Mouse (Mus musculus) testis, adult 2 months (tissue): ENCODE measurements around the gene Gm20388. TPM values are rescaled to one million over a fixed set of nuclear protein-coding genes. Genes with fewer than 3 reads are reported as not detected.

Experiments
- H3K27ac ChIP-seq: fragments of 200-500 bp; 2 replicates; pipeline ENCODE4 v1.5.1; 2012; ENCODE audit warnings: low read depth, low read length; ENCODE audit not compliant: control insufficient read depth, insufficient read depth
- H3K27me3 ChIP-seq: fragments of 200-500 bp; 2 replicates; pipeline ENCODE4 v1.6.1; 2012; ENCODE audit warnings: mild to moderate bottlenecking, low read length, moderate library complexity; ENCODE audit not compliant: control insufficient read depth, insufficient read depth
- H3K36me3 ChIP-seq: fragments of 200-500 bp; 2 replicates; pipeline ENCODE4 v1.6.1; 2012; ENCODE audit warnings: mild to moderate bottlenecking, low read length; ENCODE audit not compliant: control insufficient read depth, insufficient read depth
- H3K4me1 ChIP-seq: fragments of 200-500 bp; 2 replicates; pipeline ENCODE4 v1.6.1; 2012; ENCODE audit warnings: low read length; ENCODE audit not compliant: control insufficient read depth, insufficient read depth
- H3K4me3 ChIP-seq: fragments of 200-500 bp; 2 replicates; pipeline ENCODE4 v1.5.1; 2012; ENCODE audit warnings: low read depth, mild to moderate bottlenecking, low read length, moderate library complexity, mixed read lengths; ENCODE audit not compliant: control insufficient read depth
- CTCF ChIP-seq: fragments of 200-500 bp; IDR thresholded peaks from 2 replicates; pipeline ENCODE4 v1.5.1; 2012; ENCODE audit warnings: low read depth, mild to moderate bottlenecking, inconsistent platforms, low read length, moderate library complexity; ENCODE audit not compliant: control insufficient read depth, insufficient read depth, insufficient replicate concordance
- POLR2A ChIP-seq: fragments of 200-500 bp; IDR thresholded peaks from 2 replicates; pipeline ENCODE4 v1.6.1; 2012; ENCODE audit warnings: low read depth, mild to moderate bottlenecking, inconsistent platforms, low read length, moderate library complexity; ENCODE audit not compliant: control insufficient read depth
- polyA plus RNA-seq: library from polyadenylated mRNA; depleted of rRNA; stranded (reverse); fragments of >200 nt; gene quantifications from 2 replicates; pipeline ENCODE4 v1.2.3, GENCODE M21; 2012

Gene Gm20388
- polyA plus RNA-seq, 1 experiment: 5.6 TPM

- Histone ChIP-seq H3K27me3 (no peaks in the 10 kb centered on the region), H3K4me1 (no peaks in the 10 kb centered on the region; the same call in 1 of the 2 replicates), H3K27ac (no peak overlapping the region), H3K36me3 (no peaks in the 10 kb centered on the region), H3K4me3 (no peak overlapping the region)
- TF ChIP-seq CTCF (no peak), POLR2A (no peak)
Observed at GRCm38 (mm10) chr8:122018046-122018831, 2107.6 kb downstream of the Gm20388 start.

- no peak for TF ChIP-seq CTCF
- H3K36me3 ChIP-seq: no peaks in the 10 kb centered on the region; the same call in 1 of the 2 replicates
- no peak overlapping the region for H3K4me3 ChIP-seq
- no peaks in the 10 kb centered on the region for H3K27me3 ChIP-seq
- H3K4me1 ChIP-seq: no peaks in the 10 kb centered on the region; the same call in 1 of the 2 replicates
- no peak overlapping the region for H3K27ac ChIP-seq
Observed at GRCm38 (mm10) chr8:122019162-122019561, 2108.5 kb downstream of the Gm20388 start.

GRCm38 (mm10) chr8:122020050-122020771, 2109.6 kb downstream of the Gm20388 start:
- TF ChIP-seq CTCF: no peak
- TF ChIP-seq POLR2A: no peak
- no peaks in the 10 kb centered on the region; the same call in 1 of the 2 replicates for H3K4me1 ChIP-seq
- no peak overlapping the region for H3K4me3 ChIP-seq
- no peak overlapping the region for H3K27ac ChIP-seq
- H3K27me3 ChIP-seq: no peaks in the 10 kb centered on the region
- H3K36me3 ChIP-seq: no peaks in the 10 kb centered on the region; the same call in 1 of the 2 replicates

GRCm38 (mm10) chr8:122021725-122022124, 2111.1 kb downstream of the Gm20388 start:
- Histone ChIP-seq H3K4me3 (no peak overlapping the region), H3K4me1 (no peaks in the 10 kb centered on the region; the same call in 1 of the 2 replicates), H3K27ac (no peak overlapping the region), H3K27me3 (no peaks in the 10 kb centered on the region), H3K36me3 (no peaks in the 10 kb centered on the region; the same call in none of the 2 replicates)
- TF ChIP-seq CTCF: no peak
- no peak for TF ChIP-seq POLR2A

GRCm38 (mm10) chr8:122022274-122022673, 2111.6 kb downstream of the Gm20388 start:
- Histone ChIP-seq H3K27ac (no peak overlapping the region), H3K4me3 (no peak overlapping the region), H3K36me3 (no peaks in the 10 kb centered on the region; the same call in none of the 2 replicates), H3K4me1 (no peaks in the 10 kb centered on the region; the same call in 1 of the 2 replicates), H3K27me3 (no peaks in the 10 kb centered on the region)
- TF ChIP-seq CTCF: no peak
- TF ChIP-seq POLR2A: no peak

GRCm38 (mm10) chr8:122022705-122023104, 2112.1 kb downstream of the Gm20388 start:
- Histone ChIP-seq H3K27ac (no peak overlapping the region), H3K27me3 (no peaks in the 10 kb centered on the region), H3K4me1 (no peaks in the 10 kb centered on the region; the same call in 1 of the 2 replicates), H3K4me3 (no peak overlapping the region), H3K36me3 (no peaks in the 10 kb centered on the region; the same call in none of the 2 replicates)
- TF ChIP-seq CTCF: no peak
- no peak for TF ChIP-seq POLR2A

- H3K4me3 ChIP-seq: no peak overlapping the region
- no peaks in the 10 kb centered on the region; the same call in none of the 2 replicates for H3K36me3 ChIP-seq
- no peaks in the 10 kb centered on the region for H3K27me3 ChIP-seq
- no peak overlapping the region for H3K27ac ChIP-seq
- no peaks in the 10 kb centered on the region; the same call in 1 of the 2 replicates for H3K4me1 ChIP-seq
- no peak for TF ChIP-seq CTCF
- no peak for TF ChIP-seq POLR2A
Observed at GRCm38 (mm10) chr8:122025546-122025945, 2114.9 kb downstream of the Gm20388 start.
